Mouse (Mus musculus) left cerebral cortex, postnatal 14 days (tissue): ENCODE measurements around the gene Osbpl6. TPM values are rescaled to one million over a fixed set of nuclear protein-coding genes. Genes with fewer than 3 reads are reported as not detected.

Experiments used
- DNase-seq, 2 experiments: peaks; one replicate each; pipeline ENCODE4 v3.0.0; 2021 to 2022; ENCODE audit warnings: low spot score in 2 of 2, mixed read lengths in 1 of 2
- intact Hi-C: fragments of 180-260 bp; cut with DNase I; formaldehyde crosslinking; loops from one replicate; pipeline ENCODE4 v1.15.1; 2025
- total RNA-seq, 2 experiments: library from RNA; stranded (reverse); gene quantifications; 2 replicates each; pipeline ENCODE4 v1.2.3; 2021

Osbpl6 gene
- total RNA-seq, 2 experiments from 2014 or later = 44.2 to 49.4 TPM

DNA sequence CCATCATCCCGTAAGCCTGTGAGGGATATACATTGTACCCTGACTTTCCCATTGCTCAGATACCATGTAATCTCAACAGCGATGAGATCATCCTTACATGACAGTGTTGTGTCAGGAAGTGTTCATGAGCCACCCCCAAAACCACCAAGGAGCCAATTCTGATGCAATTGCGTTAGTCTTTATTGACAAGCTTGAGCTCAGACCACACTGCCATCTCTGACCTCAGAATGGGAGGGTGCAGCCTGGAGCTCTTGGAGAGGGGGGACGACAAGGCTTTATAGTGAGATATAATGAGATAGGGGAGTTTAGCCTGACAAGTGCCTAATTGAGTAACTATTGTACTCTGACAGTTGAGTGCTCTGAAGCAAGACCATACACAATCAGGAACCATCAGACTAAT lies 82.5 kb downstream of the Osbpl6 start:
- DNase-seq = no peak
- intact Hi-C loops = no loop called here

GRCm38 (mm10) chr2:76490198-76490597 lies 83.9 kb downstream of the Osbpl6 start:
- intact Hi-C loops = no loop called here
- no peak for DNase-seq

DNA sequence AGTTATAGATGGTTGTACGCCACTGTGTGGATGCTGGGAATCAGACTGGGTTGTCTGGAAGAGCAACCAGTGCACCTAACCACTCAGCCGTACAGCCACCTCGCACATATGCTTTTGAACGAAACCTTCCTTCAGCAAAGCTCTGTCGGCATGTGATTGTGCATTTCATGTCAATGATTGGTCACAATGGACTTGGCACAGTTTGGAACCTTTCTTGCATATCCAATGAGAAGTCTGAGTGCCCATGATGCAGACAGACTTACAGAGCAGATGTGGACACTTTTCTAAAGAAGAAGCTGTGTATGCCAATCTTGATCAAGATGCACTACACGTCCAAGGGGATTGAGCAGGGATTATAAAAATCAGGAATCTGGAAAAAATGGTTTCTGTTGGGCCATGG lies 85.1 kb downstream of the Osbpl6 start:
- no peak for DNase-seq

DNA sequence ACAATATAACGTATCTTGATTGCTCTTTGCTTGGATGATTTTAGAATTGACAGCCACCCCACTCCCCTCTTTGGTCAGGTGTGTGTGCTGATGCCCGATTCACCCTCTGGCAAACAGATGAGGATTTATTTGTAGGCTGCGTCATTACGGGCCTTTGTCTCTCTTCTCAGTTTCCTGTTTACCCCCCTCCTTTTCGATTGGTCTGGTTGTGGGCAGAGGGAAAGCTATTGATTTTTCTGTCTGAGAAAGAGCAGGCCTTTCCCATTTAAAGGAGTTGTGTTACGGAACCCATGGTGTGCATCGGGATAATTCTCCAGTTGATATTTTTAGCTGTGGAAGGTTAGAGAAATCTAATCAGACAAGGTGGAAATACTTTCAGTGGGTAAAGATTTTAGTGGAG lies 85.9 kb downstream of the Osbpl6 start:
- intact Hi-C loops = no loop called here
- no peak for DNase-seq

More for the DNA sequence above, 85.1 kb downstream of the Osbpl6 start:
- intact Hi-C loops = no loop called here

DNA sequence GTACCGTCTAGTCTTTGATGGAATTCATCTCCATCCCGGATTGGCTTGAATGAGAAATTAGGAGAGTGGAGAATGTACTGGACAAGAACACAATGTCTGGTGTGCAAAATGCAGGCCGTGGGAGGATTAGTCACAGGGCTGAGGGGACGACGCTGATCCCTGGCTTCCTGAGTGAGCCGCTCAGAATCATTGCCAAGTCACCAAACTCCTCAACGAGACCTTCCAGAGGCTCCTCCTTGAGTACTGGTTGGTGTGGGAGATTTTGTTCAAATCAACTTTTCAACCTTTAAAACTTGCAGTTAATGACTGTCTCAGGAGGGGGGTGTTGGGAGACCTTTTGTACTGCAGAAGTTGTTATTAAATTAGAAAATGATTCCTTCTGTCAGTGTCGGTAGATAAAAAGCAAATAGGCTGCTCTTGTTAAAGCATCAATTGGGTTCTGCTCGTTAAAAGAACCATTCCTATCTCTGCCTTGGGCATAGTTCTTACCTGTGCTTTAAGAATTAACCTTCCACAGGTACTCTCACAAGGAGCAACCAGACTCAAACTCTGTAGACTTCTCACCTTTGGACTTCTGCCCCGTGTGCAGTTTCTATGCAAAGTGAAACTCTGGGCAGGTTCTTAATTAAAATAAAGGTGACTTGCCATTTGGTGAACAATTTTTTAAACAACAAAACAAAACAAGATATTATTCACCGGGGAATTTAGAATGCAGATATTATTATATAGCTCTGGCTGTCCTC lies 89.9 kb downstream of the Osbpl6 start:
- intact Hi-C loops = no loop called here
- no peak for DNase-seq

DNA sequence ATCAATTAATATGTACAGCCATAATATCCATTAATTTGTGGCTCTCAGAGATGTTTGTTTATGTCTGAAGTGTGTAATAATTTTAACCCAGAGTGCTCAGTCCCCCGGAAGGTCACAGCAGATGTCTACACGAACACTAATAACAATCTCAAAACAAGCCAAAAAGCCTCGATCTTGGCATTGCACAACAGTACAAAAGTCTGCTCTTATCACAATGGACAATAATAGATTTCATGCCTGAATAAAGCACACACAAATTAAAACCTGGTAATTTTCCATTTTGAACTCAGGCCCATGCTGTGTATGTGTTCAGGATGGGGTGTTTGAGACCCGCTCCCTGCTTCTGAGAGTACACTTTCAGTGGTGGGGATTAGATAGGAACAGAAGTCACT lies 90.4 kb downstream of the Osbpl6 start:
- DNase-seq = no peak
- intact Hi-C loops = no loop called here

- intact Hi-C loops = no loop called here
- no peak for DNase-seq
These were observed 92.6 kb downstream of the Osbpl6 start for GRCm38 (mm10) chr2:76498891-76499290.

- intact Hi-C loops = no loop called here
- DNase-seq = peak in 1 of 2 experiments; percentile 15
These were observed 98.0 kb downstream of the Osbpl6 start for GRCm38 (mm10) chr2:76504122-76504839.

- DNase-seq = no peak
- intact Hi-C loops = no loop called here
These were observed 98.7 kb downstream of the Osbpl6 start for GRCm38 (mm10) chr2:76504989-76505388.

DNA sequence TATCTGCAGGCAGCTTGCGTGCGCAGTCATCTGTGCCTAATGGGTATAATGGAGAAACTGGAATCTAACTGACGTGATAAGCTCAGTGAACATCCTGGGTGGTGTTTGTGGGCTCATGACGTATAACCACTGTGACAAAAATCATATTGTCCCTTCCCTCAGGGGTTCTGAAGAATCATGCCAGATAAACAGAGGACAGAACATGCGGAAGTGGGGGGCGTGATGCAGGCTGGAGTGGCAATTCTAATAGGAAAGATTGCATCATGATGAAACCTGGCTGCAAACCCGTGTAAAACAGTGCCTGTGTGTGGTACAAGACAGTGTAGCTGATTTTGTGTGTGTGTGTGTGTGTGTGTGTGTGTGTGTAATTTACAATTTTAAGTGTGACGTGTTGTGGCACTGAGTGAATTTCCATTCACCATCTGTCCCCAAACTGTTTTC lies 105.0 kb downstream of the Osbpl6 start:
- intact Hi-C loops = no loop called here
- DNase-seq = peak in 1 of 2 experiments; percentile 54

DNA sequence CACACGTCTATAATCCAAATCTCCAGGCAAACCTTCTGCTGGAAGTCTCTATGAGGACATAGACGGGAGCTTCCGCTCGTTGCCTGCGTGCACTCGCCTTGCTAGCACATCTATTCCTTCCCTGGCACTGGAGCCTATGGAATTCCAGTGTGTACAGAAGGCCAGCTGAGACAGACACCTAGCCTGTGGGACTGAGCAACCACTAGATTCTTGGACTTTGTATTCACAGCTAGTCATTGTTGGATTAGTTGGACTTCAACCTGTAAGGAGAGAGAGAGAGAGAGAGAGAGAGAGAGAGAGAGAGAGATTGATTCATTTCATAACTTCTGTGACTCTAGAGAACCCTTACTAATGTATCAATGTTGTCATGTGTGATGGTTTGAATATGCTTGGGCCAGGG lies 105.8 kb downstream of the Osbpl6 start:
- intact Hi-C loops = no loop called here
- DNase-seq = no peak

DNA sequence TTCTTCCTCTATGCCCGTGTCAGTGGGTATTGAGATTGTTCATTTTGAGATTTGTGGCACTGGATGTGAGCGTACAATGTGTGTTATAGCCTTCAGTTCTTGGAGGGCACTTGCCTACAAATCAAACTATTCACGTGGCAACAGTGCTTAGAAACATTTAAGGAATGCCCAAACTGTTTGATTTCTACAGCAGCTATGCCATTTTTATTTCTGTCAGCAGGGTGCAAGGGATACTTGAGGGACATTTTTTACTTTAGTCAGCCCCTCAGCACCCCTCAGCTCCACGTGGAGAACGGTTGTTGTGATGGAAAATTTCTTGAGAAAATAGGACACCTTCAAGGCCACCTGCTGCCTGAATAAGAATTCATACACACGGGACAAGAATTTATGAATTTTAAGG lies 106.6 kb downstream of the Osbpl6 start:
- intact Hi-C loops = no loop called here
- DNase-seq = no peak

- no peak for DNase-seq
- intact Hi-C loops = no loop called here
These were observed 107.0 kb downstream of the Osbpl6 start for GRCm38 (mm10) chr2:76513296-76513695.

- intact Hi-C loops = no loop called here
- DNase-seq = no peak
These were observed 111.2 kb downstream of the Osbpl6 start for GRCm38 (mm10) chr2:76517471-76517870.

DNA sequence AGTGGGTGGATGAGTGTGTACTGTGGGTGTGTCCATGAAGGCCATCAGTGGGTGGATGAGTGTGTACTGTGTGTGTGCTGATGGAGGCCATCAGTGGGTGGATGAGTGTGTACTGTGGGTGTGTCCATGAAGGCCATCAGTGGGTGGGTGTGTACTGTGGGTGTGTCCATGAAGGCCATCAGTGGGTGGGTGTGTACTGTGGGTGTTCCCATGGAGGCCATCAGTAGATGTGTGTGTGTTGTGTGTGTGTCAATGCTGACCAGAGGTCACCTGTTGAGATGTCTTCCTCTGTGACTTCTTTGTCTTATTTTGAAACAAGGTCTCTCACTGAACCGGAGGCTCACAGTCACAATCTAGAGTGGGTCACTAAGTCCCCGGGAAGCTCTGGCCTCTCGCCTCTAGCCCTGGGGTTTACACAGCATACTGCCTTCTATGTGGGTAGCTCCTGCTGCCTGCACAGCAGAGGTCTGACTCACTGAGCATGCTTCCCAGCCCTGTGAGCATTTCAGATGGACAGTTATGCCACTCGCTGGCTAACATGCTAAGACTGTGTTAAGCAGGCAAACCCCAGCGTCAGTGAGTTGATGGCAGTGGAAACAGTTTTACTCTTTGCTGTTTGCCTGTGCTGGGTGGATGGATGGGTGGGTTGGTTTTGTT lies 112.2 kb downstream of the Osbpl6 start:
- intact Hi-C loops = no loop called here
- no peak for DNase-seq

DNA sequence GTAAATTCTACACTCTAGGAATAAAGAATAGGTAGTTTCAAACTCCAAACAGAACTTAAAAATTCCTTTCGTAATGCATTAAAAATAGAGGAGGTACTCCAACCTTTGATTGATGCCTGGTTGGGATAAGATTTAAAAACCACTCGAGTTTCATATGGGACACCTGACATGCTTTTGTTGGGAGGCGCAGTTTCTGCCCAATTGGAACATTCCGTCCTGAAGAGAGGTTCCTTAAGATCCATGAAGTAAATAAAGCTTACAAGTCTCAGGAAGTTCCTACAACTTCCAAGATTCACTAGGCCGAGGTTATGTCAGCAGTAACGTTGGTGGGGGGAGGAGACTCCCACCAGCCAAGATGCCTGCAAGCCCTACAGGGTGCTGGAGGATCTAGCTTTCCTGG lies 115.3 kb downstream of the Osbpl6 start:
- intact Hi-C loops = no loop called here
- DNase-seq = no peak

GRCm38 (mm10) chr2:76524451-76524850 lies 118.1 kb downstream of the Osbpl6 start:
- no peak for DNase-seq
- intact Hi-C loops = no loop called here

- intact Hi-C loops = no loop called here
- no peak for DNase-seq
These were observed 119.3 kb downstream of the Osbpl6 start for GRCm38 (mm10) chr2:76525645-76526044.

DNA sequence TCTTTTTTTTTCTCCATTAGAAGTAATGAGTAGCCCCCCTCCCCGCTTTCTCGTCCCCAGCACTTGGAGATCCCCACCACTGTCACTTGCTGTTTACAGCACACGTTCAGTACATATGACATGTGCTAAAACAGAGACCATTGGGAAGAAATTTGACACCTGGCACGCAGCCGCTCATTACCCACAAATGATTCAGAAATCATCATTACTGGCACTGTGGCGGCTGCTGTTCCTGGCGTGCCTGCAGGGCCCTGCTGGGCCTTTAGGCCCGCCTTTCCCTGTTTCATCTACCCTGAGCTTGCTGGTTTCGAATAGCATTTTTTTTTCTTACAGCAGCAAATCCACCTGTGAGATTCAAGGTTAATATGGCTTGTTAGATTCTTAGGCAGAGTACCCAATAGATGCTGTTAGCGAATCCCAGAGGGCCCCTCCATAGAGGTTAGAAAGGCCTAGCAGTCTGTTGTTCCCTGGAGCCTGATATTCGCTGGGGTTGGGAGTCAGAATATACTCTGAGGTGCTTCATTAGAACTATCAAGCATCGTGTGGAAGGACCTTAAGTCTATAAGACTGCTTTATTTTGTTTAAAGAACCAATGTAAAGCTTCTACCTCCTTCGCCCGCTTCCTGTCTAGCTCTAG lies 126.3 kb downstream of the Osbpl6 start:
- intact Hi-C loops = no loop called here
- no peak for DNase-seq

DNA sequence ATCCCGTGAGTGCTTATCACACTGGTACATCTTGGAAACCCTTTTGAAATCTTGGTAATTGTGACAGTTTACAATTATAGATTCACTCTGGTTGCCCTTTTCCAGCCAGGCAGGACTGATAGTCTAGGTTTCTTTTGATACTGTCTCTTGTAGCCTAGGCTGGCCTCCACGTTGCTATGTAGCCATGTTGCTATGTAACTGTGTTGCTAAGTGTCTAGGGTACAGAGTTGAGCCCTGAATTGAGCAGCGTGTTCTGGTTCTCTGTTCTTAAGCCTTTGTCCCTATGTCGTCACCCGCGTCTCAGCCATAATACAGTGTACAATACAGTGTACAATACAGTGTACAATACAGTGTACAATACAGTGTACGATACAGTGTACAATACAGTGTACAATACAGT lies 128.6 kb downstream of the Osbpl6 start:
- intact Hi-C loops = no loop called here
- peak in 1 of 2 experiments; percentile 15 for DNase-seq
